Mouse (Mus musculus): ENCODE measurements at regions not wholly inside any gene's neighbourhood (a gene's known extent, or its start where the extent isn't known, plus 50 kb on each side); places are given as distances from the start of the nearest gene placed in this dataset.
A peak's percentile ranks its signal among the peaks of the same experiment; 100 is the strongest.

GRCm38 (mm10) chr12:59970775-59971174 lies 751.2 kb upstream of the Fbxo33 start:
- no peak for DNase-seq (ENCODE audit: low spot score in 2 of 2)

GRCm38 (mm10) chr12:59969948-59970347 lies 750.4 kb upstream of the Fbxo33 start:
- DNase-seq (ENCODE audit: low spot score in 2 of 2), result peak in 1 of 2 experiments; percentile 3

GRCm38 (mm10) chr12:59967241-59967640 lies 747.7 kb upstream of the Fbxo33 start:
- no peak for DNase-seq (ENCODE audit: low spot score in 2 of 2)

- DNase-seq (ENCODE audit: low spot score in 2 of 2), result no peak
These were observed 741.6 kb upstream of the Fbxo33 start for GRCm38 (mm10) chr12:59961139-59961538.

GRCm38 (mm10) chr12:59932471-59932870 lies 712.9 kb upstream of the Fbxo33 start:
- DNase-seq (ENCODE audit: low spot score in 2 of 2), result peak; percentile 9 to 37

- no peak for DNase-seq (ENCODE audit: low spot score in 2 of 2)
These were observed 705.5 kb upstream of the Fbxo33 start for GRCm38 (mm10) chr12:59925071-59925470.

GRCm38 (mm10) chr12:59898931-59899330 lies 679.4 kb upstream of the Fbxo33 start:
- DNase-seq (ENCODE audit: low spot score in 2 of 2), result peak in 1 of 2 experiments; percentile 1

- no peak for DNase-seq (ENCODE audit: low spot score in 2 of 2)
These were observed 671.4 kb upstream of the Fbxo33 start for GRCm38 (mm10) chr12:59890973-59891372.

All from frontal cortex, postnatal 36 days (tissue).